Mouse (Mus musculus) heart, adult 2 months (tissue): Measurements from ENCODE around the gene Mrc2.

Experiments
- CTCF ChIP-seq: fragments of 200-600 bp; IDR thresholded peaks from 2 replicates; pipeline ENCODE4 v1.8.1; 2022; ENCODE audit warnings: antibody characterized with exemption, mild to moderate bottlenecking, moderate library complexity
- POLR2A ChIP-seq: fragments of 200-500 bp; IDR thresholded peaks from 2 replicates; pipeline ENCODE4 v1.6.1; 2011; ENCODE audit warnings: mild to moderate bottlenecking, low read depth, low read length, control low read depth; ENCODE audit not compliant: insufficient read depth

- no peak for TF ChIP-seq POLR2A
- TF ChIP-seq CTCF = no peak
Observed at GRCm38 (mm10) chr11:105366051-105366450, 73.6 kb downstream of the Mrc2 start.
